Mouse (Mus musculus) adrenal gland, postnatal 36 days (tissue): ENCODE results near the gene Ppie. TPM values are rescaled to one million over a fixed set of nuclear protein-coding genes. Genes with fewer than 3 reads are reported as not detected.
A peak's percentile ranks its signal among the peaks of the same experiment; 100 is the strongest.
"Not testable (repeated sequence)": the region's sequence is repeated elsewhere in the genome, so short reads cannot be mapped to it uniquely, and the experiment has no call there.

Source experiments
- DNase-seq, 2 experiments: peaks; one replicate each; pipeline ENCODE4 v3.0.0; 2021; ENCODE audit warnings: mixed read lengths in 1 of 2
- total RNA-seq, 2 experiments: library from RNA; stranded (reverse); gene quantifications; 2 replicates each; pipeline ENCODE4 v1.2.3; 2021

The Ppie gene
- total RNA-seq, 2 experiments from 2014 or later = 48.8 to 58.1 TPM

GRCm38 (mm10) chr4:123114651-123115050 is 25.1 kb downstream of the Ppie start:
- not testable (repeated sequence) for DNase-seq

GRCm38 (mm10) chr4:123112216-123112764 is 27.5 kb downstream of the Ppie start:
- DNase-seq = no peak

GRCm38 (mm10) chr4:123111275-123111983 is 28.3 kb downstream of the Ppie start:
- DNase-seq = not testable (repeated sequence)

- DNase-seq = no peak
These were observed 29.0 kb downstream of the Ppie start for GRCm38 (mm10) chr4:123110751-123111150.

DNA sequence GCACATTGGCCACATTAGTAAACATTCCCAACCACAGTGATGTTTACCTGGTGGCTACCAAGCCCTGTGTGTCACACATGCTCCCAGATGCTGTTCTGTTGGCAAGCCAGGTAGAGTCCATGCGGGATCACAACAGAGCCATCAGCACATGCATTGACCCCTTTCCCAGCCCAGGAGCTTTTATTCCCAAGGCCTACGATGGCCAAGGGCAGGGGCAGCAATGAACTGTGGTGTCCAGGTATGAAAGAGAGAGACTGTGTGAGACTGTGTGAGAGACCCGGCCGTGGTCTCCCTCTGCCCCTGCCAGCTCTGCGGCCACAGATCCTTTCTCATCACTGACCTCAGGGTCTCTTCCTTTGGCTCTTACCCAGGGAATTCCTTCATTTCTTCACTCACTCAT is 31.7 kb downstream of the Ppie start:
- DNase-seq = no peak

GRCm38 (mm10) chr4:123106864-123107263 is 32.9 kb downstream of the Ppie start:
- peak in 1 of 2 experiments; percentile 19 for DNase-seq

- not testable (repeated sequence) for DNase-seq
These were observed 33.8 kb downstream of the Ppie start for GRCm38 (mm10) chr4:123105929-123106328.

GRCm38 (mm10) chr4:123105451-123105790 is 34.3 kb downstream of the Ppie start:
- no peak for DNase-seq

DNA sequence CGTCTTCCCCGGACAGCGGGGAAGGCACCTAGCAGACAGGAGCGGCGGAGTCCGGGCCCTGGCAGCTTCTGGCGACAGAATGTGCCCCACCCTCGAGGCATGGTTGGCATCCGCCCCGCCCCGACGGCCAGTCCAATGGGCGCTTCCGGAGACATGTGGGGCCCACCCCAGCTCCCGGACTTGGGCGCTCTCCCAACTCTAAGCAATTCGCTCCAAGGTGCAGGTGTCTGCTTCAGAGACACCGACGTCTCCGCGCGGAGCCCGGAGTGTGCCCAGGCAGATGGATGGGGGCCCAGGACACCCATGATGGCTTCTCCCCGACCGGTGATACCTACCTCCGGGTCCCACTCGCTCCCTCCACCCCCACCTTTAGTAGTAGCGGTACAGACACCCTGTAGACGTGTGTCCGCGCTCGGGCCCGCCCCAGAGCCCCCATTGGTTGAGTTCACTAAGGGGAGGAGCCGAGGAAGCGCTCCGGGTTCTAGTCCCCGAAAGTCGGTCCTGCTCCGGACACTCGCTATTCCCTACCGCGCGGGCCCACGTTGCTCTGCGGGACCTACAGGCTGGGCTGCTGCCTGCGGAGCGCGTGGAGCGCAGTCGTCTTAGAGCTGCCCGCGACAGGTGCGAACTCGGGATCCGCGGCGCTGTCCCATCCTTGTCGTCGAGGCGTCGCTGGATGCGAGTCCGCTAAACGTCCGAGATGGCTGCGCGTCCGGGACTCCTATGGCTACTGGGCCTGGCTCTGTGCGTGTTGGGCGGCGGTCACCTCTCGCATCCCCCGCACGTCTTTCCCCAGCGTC is 34.9 kb downstream of the Ppie start, which contains the start of gene Bmp8b:
Gene Bmp8b, plus strand, starts transcription at position 515 of the 800 bp plus-strand sequence.
- peak in 1 of 2 experiments; percentile 10 for DNase-seq

GRCm38 (mm10) chr4:123093869-123094268 is 45.9 kb downstream of the Ppie start:
- no peak for DNase-seq

DNA sequence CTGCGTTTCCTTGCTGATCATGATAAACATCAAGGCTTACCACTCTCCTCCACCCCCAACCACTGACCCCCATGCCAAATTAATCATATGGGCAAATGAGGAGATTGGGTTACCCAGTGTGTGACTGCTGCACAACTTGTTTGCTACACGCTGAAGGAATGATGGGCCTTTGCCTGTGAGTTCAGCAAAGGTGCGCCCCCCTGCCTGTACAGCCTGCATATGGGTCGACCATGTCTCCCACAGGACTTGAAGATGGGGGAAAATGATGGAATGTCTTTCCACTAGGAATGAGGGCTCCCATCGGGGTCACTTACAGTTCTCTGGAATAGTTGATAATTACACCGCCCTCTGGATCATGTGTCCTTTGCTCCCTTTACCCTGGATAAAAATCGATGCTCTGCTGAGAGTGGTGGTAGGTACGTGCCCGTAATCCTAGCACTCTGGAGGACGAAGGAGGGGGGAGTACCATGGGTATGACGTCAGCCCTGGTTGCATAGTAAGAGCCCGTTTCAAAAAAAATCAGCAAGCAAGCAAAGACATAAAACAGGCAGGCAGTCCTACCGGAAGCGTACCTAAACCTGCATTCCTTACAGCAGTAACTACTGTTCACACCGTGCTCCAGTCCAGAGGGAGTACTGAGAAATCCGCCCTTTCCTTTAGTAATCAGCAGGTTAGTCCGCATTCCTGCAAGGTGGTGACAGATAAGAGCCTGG is 46.5 kb downstream of the Ppie start:
- no peak for DNase-seq

DNA sequence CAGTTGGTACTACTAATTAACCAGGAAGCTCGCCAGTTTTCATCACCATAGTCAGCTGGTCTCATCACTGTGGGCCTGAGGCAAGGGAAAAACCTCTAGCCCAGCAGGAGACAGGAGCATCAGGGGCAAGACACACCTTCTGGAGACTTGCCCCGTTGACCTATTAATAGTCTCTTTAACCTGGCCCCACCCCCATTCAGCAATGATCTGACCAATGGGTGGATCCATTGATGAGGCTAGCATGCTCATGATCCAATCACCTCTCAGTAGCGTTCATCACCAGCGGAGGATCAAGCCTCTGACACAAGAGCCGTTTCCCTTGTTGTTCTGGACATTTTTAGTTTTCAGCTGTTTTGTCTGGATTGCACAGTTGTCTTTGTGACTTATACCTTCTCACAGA is 47.1 kb downstream of the Ppie start:
- no peak for DNase-seq

- no peak for DNase-seq
These were observed 53.4 kb downstream of the Ppie start for GRCm38 (mm10) chr4:123086381-123086780.

DNA sequence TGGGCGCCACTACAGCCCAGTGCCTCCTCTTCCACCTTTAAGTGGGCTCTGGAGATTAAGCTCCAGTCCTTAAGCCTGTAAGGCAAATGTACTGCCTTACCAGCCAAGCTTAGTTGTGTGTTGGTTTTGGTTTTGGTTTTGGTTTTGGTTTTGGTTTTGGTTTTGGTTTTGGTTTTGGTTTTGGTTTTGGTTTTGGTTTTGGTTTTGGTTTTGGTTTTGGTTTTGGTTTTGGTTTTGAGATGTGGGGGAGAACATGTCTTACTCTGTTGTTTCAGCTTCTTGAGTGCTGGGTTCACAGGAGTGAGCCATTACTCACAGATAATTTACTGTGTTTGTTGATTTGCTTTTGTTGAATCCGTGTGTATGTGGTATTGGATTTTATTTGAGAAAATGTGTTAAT is 54.5 kb downstream of the Ppie start:
- no peak for DNase-seq

DNA sequence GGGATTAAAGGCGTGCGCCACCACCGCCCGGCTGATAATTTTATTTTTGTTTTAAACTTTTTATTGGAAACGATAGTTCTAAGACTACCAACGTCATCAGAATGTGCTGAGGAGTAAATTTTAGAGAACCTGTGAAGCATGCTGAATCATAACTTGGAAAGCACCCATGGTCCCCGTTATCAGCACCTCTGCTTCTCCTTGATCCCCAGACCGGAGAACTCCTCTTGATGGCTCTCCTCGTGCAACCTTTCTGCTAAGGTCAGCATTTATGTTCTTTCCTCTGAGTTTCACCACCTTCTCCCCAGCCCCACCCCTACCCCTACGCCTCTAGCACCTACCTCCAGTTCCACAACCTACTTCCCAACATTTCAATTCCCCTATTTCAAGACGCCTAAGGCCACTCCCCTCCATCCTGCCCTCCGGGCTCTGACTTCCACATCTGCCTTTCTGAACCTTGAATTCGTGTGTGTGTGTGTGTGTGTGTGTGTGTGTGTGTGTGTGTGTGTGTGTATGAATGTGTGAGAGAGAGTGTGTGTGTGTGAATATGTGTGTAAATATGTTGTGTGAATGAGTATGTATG is 56.3 kb downstream of the Ppie start:
- DNase-seq = no peak

- peak; percentile 69 to 76 for DNase-seq
These were observed 57.2 kb downstream of the Ppie start for GRCm38 (mm10) chr4:123082283-123083163.

DNA sequence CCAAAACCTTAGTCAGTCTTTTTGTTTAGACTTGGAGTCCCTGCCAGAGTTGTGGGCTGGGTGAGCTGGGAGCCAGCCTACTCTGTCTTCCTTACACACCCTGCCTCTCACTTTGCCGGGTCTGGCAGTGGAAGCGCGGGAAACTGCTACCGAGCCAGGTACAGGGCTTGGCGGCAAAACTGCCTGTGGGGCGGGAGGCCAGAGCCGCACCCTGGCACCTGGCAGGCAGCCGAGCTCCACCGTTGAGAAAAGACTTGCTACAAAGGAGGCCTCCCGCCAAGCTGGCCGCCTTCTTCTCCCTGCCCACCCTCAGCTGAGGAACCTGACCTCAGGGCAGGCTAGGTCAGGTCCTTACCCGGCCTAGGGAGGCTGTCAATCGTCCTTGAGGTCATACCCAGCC is 59.0 kb downstream of the Ppie start:
- DNase-seq = peak in 1 of 2 experiments; percentile 19

DNA sequence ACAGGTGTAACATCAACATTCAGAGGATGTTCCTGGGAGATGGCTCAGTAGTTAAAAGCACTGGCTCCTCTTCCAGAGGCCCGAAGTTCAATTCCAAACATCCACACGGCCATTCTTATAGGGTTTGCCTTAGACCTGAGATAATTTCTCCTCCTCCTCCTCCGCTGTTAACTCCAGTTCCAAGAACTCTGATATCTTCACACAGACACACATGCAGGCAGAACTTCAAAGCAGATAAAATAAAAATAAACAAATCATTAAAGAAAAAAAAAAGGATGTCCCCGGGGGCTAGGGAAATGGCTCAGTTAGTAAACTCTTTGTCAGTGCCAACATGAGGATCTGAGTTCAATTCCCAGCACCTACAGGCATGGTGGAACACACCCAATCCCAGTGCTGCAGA is 61.5 kb downstream of the Ppie start:
- DNase-seq = no peak
